Mouse (Mus musculus): ENCODE measurements around the gene Zfp784.

DNA sequence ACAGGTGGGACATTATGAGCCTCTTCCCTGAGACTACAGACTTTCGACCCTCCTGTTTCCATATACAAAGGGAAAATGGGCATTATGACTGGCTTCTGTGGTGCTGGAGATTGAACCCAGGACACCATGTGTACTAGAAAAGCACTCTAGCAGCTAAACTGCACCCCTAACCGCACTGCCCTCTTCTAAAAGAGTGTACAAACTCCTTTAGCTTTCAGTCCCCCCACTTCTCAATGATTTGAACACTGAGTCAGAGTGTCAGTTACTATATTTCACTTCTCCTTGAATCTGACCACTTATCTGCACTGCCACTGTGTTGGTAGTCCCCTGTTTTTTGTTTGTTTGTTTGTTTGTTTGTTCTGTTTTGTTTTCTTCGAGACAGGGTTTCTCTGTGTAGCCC is 4.4 kb downstream of the Zfp784 start, which contains the start of gene 4632433K11Rik:
- no peak for TF ChIP-seq MAX (IDR thresholded peaks at IDR 0.05; ENCODE audit: low read depth)
- TF ChIP-seq POLR2A (IDR thresholded peaks at IDR 0.05; ENCODE audit: insufficient read length, low read depth), result no peak
- TF ChIP-seq TCF12 (IDR thresholded peaks at IDR 0.05; ENCODE audit: insufficient read depth, poor library complexity, severe bottlenecking), result no peak
- TF ChIP-seq CEBPB (IDR thresholded peaks at IDR 0.05; ENCODE audit: insufficient read depth, poor library complexity, severe bottlenecking), result no peak
- TF ChIP-seq MYOD1 (IDR thresholded peaks at IDR 0.05; ENCODE audit: control insufficient read depth in 1 of 3, insufficient read length in 2 of 3, low read depth in 2 of 3), result no peak

Measured in myocyte (in vitro differentiated cells).